8 mouse cellular contexts compared by ENCODE assay signal in the genomic region with DNA sequence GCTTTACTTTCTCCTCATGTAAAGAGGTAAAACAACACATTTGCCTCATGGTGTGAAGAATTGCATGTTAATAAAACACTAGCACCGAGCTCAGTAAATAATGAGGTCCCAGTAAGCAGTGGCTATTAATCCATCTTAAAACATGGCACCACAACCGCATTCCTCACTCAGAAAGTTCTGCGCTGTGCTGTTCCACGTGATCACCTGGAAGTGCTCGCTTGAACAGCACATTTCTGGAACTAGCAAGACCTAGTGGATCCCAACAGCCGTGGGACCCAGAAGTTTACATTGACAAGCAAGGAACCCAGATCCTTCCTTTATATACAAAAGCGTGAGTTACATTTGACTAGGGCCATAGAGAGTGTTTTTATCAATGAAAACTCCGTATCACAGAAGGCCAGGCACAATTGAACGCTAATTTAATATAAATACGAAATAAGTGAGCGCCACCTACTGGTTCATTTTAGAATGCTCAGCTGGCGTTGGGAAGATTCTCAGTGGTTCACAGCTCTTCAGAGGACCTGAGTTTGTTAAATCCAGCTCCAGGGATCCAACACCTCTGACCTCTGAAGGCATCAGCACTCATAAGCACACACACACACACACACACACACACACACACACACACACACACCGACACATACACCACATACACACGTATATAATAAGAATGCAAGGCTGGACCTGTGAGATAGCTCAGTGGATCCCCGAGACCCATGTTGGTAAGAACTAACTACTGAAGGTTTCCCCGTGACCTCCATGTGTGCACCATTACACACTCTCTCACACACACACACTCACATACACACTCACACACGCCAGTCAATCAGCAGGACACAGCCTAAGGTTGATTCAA. TPM values are rescaled to one million over a fixed set of nuclear protein-coding genes. Genes with fewer than 3 reads are reported as not detected.
DNase-seq lines count a peak whose midpoint lies in the region; TF ChIP-seq lines count a peak whose summit lies in the region.

No protein-coding gene starts in this region.

- peak; percentile 52 for DNase-seq in adrenal gland, postnatal 14 days
- DNase-seq in adrenal gland, adult 2 months, result no peak
- peak; percentile 91 for DNase-seq in MEL (ENCODE audit: low read depth, low spot score)
- DNase-seq in embryonic facial prominence, embryonic 10.5 days (ENCODE audit: low spot score), result peak; percentile 47
- peak; percentile 52 to 56 for DNase-seq in heart, postnatal 36 days
- peak; percentile 60 to 67 for DNase-seq in layer of hippocampus, postnatal 14 days (ENCODE audit: low spot score in 2 of 2)
- peak; percentile 72 for DNase-seq in lung, postnatal 14 days
- DNase-seq in right cerebral cortex, postnatal 10 days (ENCODE audit: low spot score in 2 of 2), result peak; percentile 63 to 68

- peaks cover 12 to 24% of the 10 kb centered on the region in 2 experiments for H3K4me1 ChIP-seq in MEL (ENCODE audit: control insufficient read depth in 1 of 2, insufficient read depth in 2 of 2, low read length in 2 of 2)
- H3K4me1 ChIP-seq in embryonic facial prominence, embryonic 10.5 days, result no peaks in the 10 kb centered on the region

- no peaks in the 10 kb centered on the region for H3K9me3 ChIP-seq in MEL (replicated peaks; ENCODE audit: insufficient read depth, low read length)
- no peaks in the 10 kb centered on the region for H3K9me3 ChIP-seq in embryonic facial prominence, embryonic 10.5 days

- peak overlapping the region; percentile 45 for H3K9ac ChIP-seq in MEL (ENCODE audit: control insufficient read depth, low read depth, low read length, poor library complexity, severe bottlenecking)

- no peaks in the 10 kb centered on the region for H3K79me2 ChIP-seq in MEL (ENCODE audit: control insufficient read depth, insufficient read depth, low read length, poor library complexity)

- no peaks in the 10 kb centered on the region for H3K27me3 ChIP-seq in MEL (ENCODE audit: control insufficient read depth in 1 of 2, insufficient read depth in 2 of 2, low read length in 2 of 2)
- no peaks in the 10 kb centered on the region for H3K27me3 ChIP-seq in embryonic facial prominence, embryonic 10.5 days (replicated peaks; ENCODE audit: low read depth, poor library complexity, severe bottlenecking)

- intact Hi-C loops in heart, postnatal 36 days (cut with DNase I), result loop anchor here (5.0 to 10.0 kb wide), 2 partner anchors 190 to 1852 kb away; no protein-coding TSS in a partner anchor

- 39% methylated on average over 17 of the region's 17 CpGs for WGBS in embryonic facial prominence, embryonic 10.5 days

- TF ChIP-seq POLR2A in MEL (IDR thresholded peaks at IDR 0.05; ENCODE audit: control insufficient read depth in 1 of 2, insufficient read depth in 1 of 2, low read depth in 1 of 2, low read length in 2 of 2, poor library complexity in 1 of 2), result no peak

- no peak overlapping the region for H3K27ac ChIP-seq in MEL (ENCODE audit: control insufficient read depth, low read depth, low read length)
- H3K27ac ChIP-seq in embryonic facial prominence, embryonic 10.5 days (replicated peaks), result no peak overlapping the region

- TF ChIP-seq EP300 in MEL (IDR thresholded peaks at IDR 0.05; ENCODE audit: low read depth in 1 of 2, low read length in 2 of 2), result no peak

- peaks cover 0 to 4% of the 10 kb centered on the region in 2 experiments; a peak in 2 of 4 replicates for H3K36me3 ChIP-seq in MEL (ENCODE audit: control insufficient read depth in 1 of 2, insufficient read depth in 2 of 2, low read length in 2 of 2)
- no peaks in the 10 kb centered on the region for H3K36me3 ChIP-seq in embryonic facial prominence, embryonic 10.5 days (replicated peaks)

- TF ChIP-seq RAD21 in MEL (IDR thresholded peaks at IDR 0.05; ENCODE audit: low read depth, low read length), result peak; percentile 51

- peak overlapping the region; percentile 36 to 52 for H3K4me3 ChIP-seq in MEL (ENCODE audit: control insufficient read depth in 1 of 2, insufficient read depth in 1 of 2, low read depth in 2 of 2, low read length in 2 of 2)
- peak overlapping the region; percentile 31; the same call in 1 of the 2 replicates for H3K4me3 ChIP-seq in embryonic facial prominence, embryonic 10.5 days

- peak; percentile 46 to 86 (median 71) for TF ChIP-seq CTCF in MEL (IDR thresholded peaks at IDR 0.05 in 2 of 3, conservative IDR thresholded peaks at IDR 0.05 in 1 of 3; ENCODE audit: control insufficient read depth in 1 of 3, insufficient read depth in 1 of 3, low read depth in 2 of 3, low read length in 3 of 3, poor library complexity in 1 of 3, severe bottlenecking in 1 of 3)

TF ChIP-seq in MEL, 35 proteins besides CTCF, POLR2A, EP300 and RAD21:
- TF ChIP-seq SIN3A (IDR thresholded peaks at IDR 0.05; ENCODE audit: low read length), result peak; percentile 39; the same call in 1 of the 2 replicates
- no peak for TF ChIP-seq MEF2A (IDR thresholded peaks at IDR 0.05; ENCODE audit: extremely low read depth, insufficient replicate concordance, low read depth, low read length, poor library complexity, severe bottlenecking)
- TF ChIP-seq MXI1 (IDR thresholded peaks at IDR 0.05; ENCODE audit: low read depth, low read length), result 0 out of 2 replicates have a peak, but pooled peaks have one; percentile 29
- TF ChIP-seq MAX (IDR thresholded peaks at IDR 0.05; ENCODE audit: low read length), result no peak
- peak; percentile 16; the same call in 1 of the 2 replicates for TF ChIP-seq ZC3H11A (IDR thresholded peaks at IDR 0.05; ENCODE audit: low read depth, low read length)
- TF ChIP-seq ZNF384 (IDR thresholded peaks at IDR 0.05; ENCODE audit: low read depth, low read length), result no peak
- TF ChIP-seq USF1 (IDR thresholded peaks at IDR 0.05; ENCODE audit: low read depth, low read length), result peak; percentile 68
- peak; percentile 28; the same call in 1 of the 2 replicates for TF ChIP-seq GATA1 (IDR thresholded peaks at IDR 0.05; ENCODE audit: low read depth, low read length)
- peak; percentile 48 for TF ChIP-seq SMC3 (IDR thresholded peaks at IDR 0.05; ENCODE audit: low read depth, low read length)

RNA-seq across cellular contexts. Expression of a gene that starts 25.5 kb away (rescaled TPM):
- 735 and 919 TPM in 2 replicates for total RNA-seq in adrenal gland, postnatal 14 days (2021)
- total RNA-seq in adrenal gland, adult 2 months (2021), result 100 to 1,000 TPM; 663 to 695 TPM
- polyA plus RNA-seq in adrenal gland, adult 2 months (2012; rRNA removed), result 1,357 and 1,385 TPM in 2 replicates
- 5,378 and 5,815 TPM in 2 replicates for total RNA-seq in MEL (2012; rRNA removed)
- 1,000 to 10,000 TPM in 1 of 2 experiments, 100 to 1,000 TPM in 1; 376 to 4,421 TPM for polyA plus RNA-seq in MEL (2012; ENCODE audit: insufficient read depth in 1 of 2, insufficient read length in 2 of 2, low read depth in 1 of 2, low replicate concordance in 2 of 2, missing spikeins in 1 of 2)
- 838 and 844 TPM in 2 replicates for polyA plus RNA-seq in embryonic facial prominence, embryonic 10.5 days (2016; fragmentation: Nextera tagmentation; extraction: Ambion mirVana)
- 100 to 1,000 TPM; 385 to 411 TPM for total RNA-seq in heart, postnatal 36 days (2021)
- total RNA-seq in layer of hippocampus, postnatal 14 days (2021), result 100 to 1,000 TPM; 285 to 287 TPM

RNA-seq across cellular contexts. Expression of a gene that starts 42.5 kb away (rescaled TPM):
- total RNA-seq in adrenal gland, postnatal 14 days (2021), result 34.6 and 40.5 TPM in 2 replicates
- 10 to 100 TPM; 38.6 to 45.0 TPM for total RNA-seq in adrenal gland, adult 2 months (2021)
- polyA plus RNA-seq in adrenal gland, adult 2 months (2012; rRNA removed), result 36.5 and 38.6 TPM in 2 replicates
- total RNA-seq in MEL (2012; rRNA removed), result 31.6 and 37.0 TPM in 2 replicates
- polyA plus RNA-seq in MEL (2012; ENCODE audit: insufficient read depth in 1 of 2, insufficient read length in 2 of 2, low read depth in 1 of 2, low replicate concordance in 2 of 2, missing spikeins in 1 of 2), result 10 to 100 TPM; 56.4 to 76.3 TPM
- 4.2 and 4.6 TPM in 2 replicates for polyA plus RNA-seq in embryonic facial prominence, embryonic 10.5 days (2016; fragmentation: Nextera tagmentation; extraction: Ambion mirVana)
- total RNA-seq in heart, postnatal 36 days (2021), result 10 to 100 TPM; 21.0 to 22.7 TPM
- 10 to 100 TPM; 47.1 to 48.6 TPM for total RNA-seq in layer of hippocampus, postnatal 14 days (2021)

RNA-seq across cellular contexts. Expression of a gene that starts 51.3 kb away (rescaled TPM):
- total RNA-seq in adrenal gland, postnatal 14 days (2021), result 6.1 and 8.5 TPM in 2 replicates
- total RNA-seq in adrenal gland, adult 2 months (2021), result 1 to 10 TPM; 8.8 to 9.0 TPM
- 16.5 and 21.0 TPM in 2 replicates for polyA plus RNA-seq in adrenal gland, adult 2 months (2012; rRNA removed)
- 0.72 and 0.81 TPM in 2 replicates for total RNA-seq in MEL (2012; rRNA removed)
- polyA plus RNA-seq in MEL (2012; ENCODE audit: insufficient read depth in 1 of 2, insufficient read length in 2 of 2, low read depth in 1 of 2, low replicate concordance in 2 of 2, missing spikeins in 1 of 2), result 1 to 10 TPM in 1 of 2 experiments, not detected in 1; 1.3 TPM
- 0.14 and 0.16 TPM in 2 replicates for polyA plus RNA-seq in embryonic facial prominence, embryonic 10.5 days (2016; fragmentation: Nextera tagmentation; extraction: Ambion mirVana)
- 10 to 100 TPM; 17.8 to 26.2 TPM for total RNA-seq in heart, postnatal 36 days (2021)
- total RNA-seq in layer of hippocampus, postnatal 14 days (2021), result 1 to 10 TPM; 2.4 to 3.3 TPM

RNA-seq across cellular contexts. Expression of a gene that starts 51.8 kb away (rescaled TPM):
- total RNA-seq in adrenal gland, postnatal 14 days (2021), result 2.3 and 3.5 TPM in 2 replicates
- 1 to 10 TPM; 1.8 to 6.2 TPM for total RNA-seq in adrenal gland, adult 2 months (2021)
- polyA plus RNA-seq in adrenal gland, adult 2 months (2012; rRNA removed), result 10.5 and 17.5 TPM in 2 replicates
- total RNA-seq in MEL (2012; rRNA removed), result 7.1 and 10.9 TPM in 2 replicates
- 10 to 100 TPM in 1 of 2 experiments, not detected in 1; 15.3 TPM for polyA plus RNA-seq in MEL (2012; ENCODE audit: insufficient read depth in 1 of 2, insufficient read length in 2 of 2, low read depth in 1 of 2, low replicate concordance in 2 of 2, missing spikeins in 1 of 2)
- polyA plus RNA-seq in embryonic facial prominence, embryonic 10.5 days (2016; fragmentation: Nextera tagmentation; extraction: Ambion mirVana), result 3.0 and 5.7 TPM in 2 replicates
- total RNA-seq in heart, postnatal 36 days (2021), result 1 to 10 TPM; 3.5 to 3.9 TPM
- total RNA-seq in layer of hippocampus, postnatal 14 days (2021), result 1 to 10 TPM; 1.4 to 1.9 TPM
